Mouse (Mus musculus): ENCODE results near the gene C7. TPM values are rescaled to one million over a fixed set of nuclear protein-coding genes. Genes with fewer than 3 reads are reported as not detected.
"Not testable (repeated sequence)": the region's sequence is repeated elsewhere in the genome, so short reads cannot be mapped to it uniquely, and the experiment has no call there.

The C7 gene
- polyA plus RNA-seq, 1 experiment from 2014 or later: 0.08 TPM

- WGBS: 76% methylated on average over 1 of the region's 1 CpGs
- no peak overlapping the region for H3K9ac ChIP-seq (replicated peaks)
Observed at GRCm38 (mm10) chr15:5081235-5081634, 17.7 kb upstream of the C7 start.

GRCm38 (mm10) chr15:5068801-5069518 is 5.4 kb upstream of the C7 start:
- no peaks in the 10 kb centered on the region for H3K4me1 ChIP-seq
- H3K9me3 ChIP-seq: no peaks in the 10 kb centered on the region
- no peaks in the 10 kb centered on the region for H3K36me3 ChIP-seq
- 59% methylated on average over 15 of the region's 15 CpGs for WGBS
- peak; percentile 67; the same call in 1 of the 2 replicates for ATAC-seq (replicated peaks)
- no peak overlapping the region for H3K4me2 ChIP-seq (replicated peaks)
- no peak overlapping the region for H3K27ac ChIP-seq (replicated peaks)
- H3K27me3 ChIP-seq: no peaks in the 10 kb centered on the region
- H3K9ac ChIP-seq (replicated peaks): no peak overlapping the region
- H3K4me3 ChIP-seq: no peak overlapping the region

More at GRCm38 (mm10) chr15:5081235-5081634, 17.7 kb upstream of the C7 start:
- ATAC-seq (replicated peaks): no peak
- no peak overlapping the region for H3K4me2 ChIP-seq (replicated peaks)
- no peaks in the 10 kb centered on the region for H3K4me1 ChIP-seq
- no peak overlapping the region for H3K4me3 ChIP-seq
- no peaks in the 10 kb centered on the region for H3K9me3 ChIP-seq
- no peaks in the 10 kb centered on the region for H3K27me3 ChIP-seq
- H3K36me3 ChIP-seq: no peaks in the 10 kb centered on the region
- H3K27ac ChIP-seq (replicated peaks): no peak overlapping the region

GRCm38 (mm10) chr15:5045560-5046284 is 17.8 kb downstream of the C7 start:
- Histone ChIP-seq H3K27ac (replicated peaks) (no peak overlapping the region), H3K4me3 (no peak overlapping the region), H3K9ac (replicated peaks) (no peak overlapping the region), H3K4me1 (no peaks in the 10 kb centered on the region), H3K9me3 (no peaks in the 10 kb centered on the region), H3K36me3 (no peaks in the 10 kb centered on the region), H3K4me2 (replicated peaks) (no peak overlapping the region), H3K27me3 (no peaks in the 10 kb centered on the region)
- peak; percentile 88 for ATAC-seq (replicated peaks)
- WGBS: 59% methylated on average over 11 of the region's 11 CpGs

GRCm38 (mm10) chr15:5029256-5029655 is 34.3 kb downstream of the C7 start:
- no peaks in the 10 kb centered on the region for H3K36me3 ChIP-seq
- no peak overlapping the region for H3K9ac ChIP-seq (replicated peaks)
- no peak overlapping the region for H3K27ac ChIP-seq (replicated peaks)
- H3K4me2 ChIP-seq (replicated peaks): no peak overlapping the region
- H3K4me1 ChIP-seq: no peaks in the 10 kb centered on the region
- H3K9me3 ChIP-seq: no peaks in the 10 kb centered on the region
- ATAC-seq (replicated peaks): no peak
- no peak overlapping the region for H3K4me3 ChIP-seq
- H3K27me3 ChIP-seq: no peaks in the 10 kb centered on the region
- WGBS: 87% methylated on average over 4 of the region's 4 CpGs

GRCm38 (mm10) chr15:5023479-5024265 is 39.9 kb downstream of the C7 start:
- H3K4me2 ChIP-seq (replicated peaks); ATAC-seq (replicated peaks): not testable (repeated sequence)
- WGBS: 93% methylated on average over 14 of the region's 14 CpGs

GRCm38 (mm10) chr15:5009644-5010107 is 53.9 kb downstream of the C7 start:
- WGBS: 92% methylated on average over 11 of the region's 11 CpGs

More at GRCm38 (mm10) chr15:5023479-5024265, 39.9 kb downstream of the C7 start:
- H3K27ac ChIP-seq (replicated peaks); H3K4me1 ChIP-seq; H3K9me3 ChIP-seq; H3K36me3 ChIP-seq; H3K27me3 ChIP-seq; H3K4me3 ChIP-seq; H3K9ac ChIP-seq (replicated peaks): not testable (repeated sequence)

GRCm38 (mm10) chr15:5003503-5004196 is 59.9 kb downstream of the C7 start:
- Histone ChIP-seq H3K27me3 (no peaks in the 10 kb centered on the region), H3K27ac (replicated peaks) (no peak overlapping the region), H3K4me3 (no peak overlapping the region), H3K4me1 (peaks cover 9% of the 10 kb centered on the region), H3K36me3 (no peaks in the 10 kb centered on the region), H3K4me2 (replicated peaks) (no peak overlapping the region), H3K9me3 (no peaks in the 10 kb centered on the region), H3K9ac (replicated peaks) (no peak overlapping the region)
- 0 out of 2 replicates have a peak, but pooled peaks have one; percentile 15 for ATAC-seq (replicated peaks)
- 74% methylated on average over 6 of the region's 6 CpGs for WGBS

More at GRCm38 (mm10) chr15:5009644-5010107, 53.9 kb downstream of the C7 start:
- H3K27ac ChIP-seq (replicated peaks): no peak overlapping the region
- H3K27me3 ChIP-seq: no peaks in the 10 kb centered on the region
- no peaks in the 10 kb centered on the region for H3K36me3 ChIP-seq
- no peak for ATAC-seq (replicated peaks)
- no peak overlapping the region for H3K9ac ChIP-seq (replicated peaks)
- no peak overlapping the region for H3K4me2 ChIP-seq (replicated peaks)
- no peak overlapping the region for H3K4me3 ChIP-seq
- no peaks in the 10 kb centered on the region for H3K9me3 ChIP-seq
- H3K4me1 ChIP-seq: no peaks in the 10 kb centered on the region

GRCm38 (mm10) chr15:5002903-5003302 is 60.6 kb downstream of the C7 start:
- no peaks in the 10 kb centered on the region for H3K9me3 ChIP-seq
- ATAC-seq (replicated peaks): peak; percentile 88
- no peak overlapping the region for H3K27ac ChIP-seq (replicated peaks)
- H3K4me1 ChIP-seq: peaks cover 9% of the 10 kb centered on the region
- H3K4me3 ChIP-seq: no peak overlapping the region
- WGBS: 10% methylated on average over 2 of the region's 2 CpGs
- no peak overlapping the region for H3K4me2 ChIP-seq (replicated peaks)
- no peaks in the 10 kb centered on the region for H3K27me3 ChIP-seq
- no peaks in the 10 kb centered on the region for H3K36me3 ChIP-seq
- H3K9ac ChIP-seq (replicated peaks): no peak overlapping the region

- Histone ChIP-seq H3K9me3 (no peaks in the 10 kb centered on the region), H3K4me2 (replicated peaks) (no peak overlapping the region), H3K9ac (replicated peaks) (no peak overlapping the region), H3K4me1 (no peaks in the 10 kb centered on the region), H3K27me3 (no peaks in the 10 kb centered on the region), H3K27ac (replicated peaks) (no peak overlapping the region), H3K36me3 (no peaks in the 10 kb centered on the region), H3K4me3 (no peak overlapping the region)
- ATAC-seq (replicated peaks): no peak
- 90% methylated on average over 1 of the region's 1 CpGs for WGBS
Observed at GRCm38 (mm10) chr15:4973355-4973754, 90.2 kb downstream of the C7 start.

All from forebrain, embryonic 15.5 days (tissue).